Mouse (Mus musculus) thymus, adult 2 months (tissue): Measurements from ENCODE around the gene Ccdc117. TPM values are rescaled to one million over a fixed set of nuclear protein-coding genes. Genes with fewer than 3 reads are reported as not detected.

Experiments
- DNase-seq: peaks from one replicate; pipeline ENCODE4 v3.0.0; 2021
- H3K27ac ChIP-seq: fragments of 200-500 bp; 2 replicates; pipeline ENCODE4 v1.5.1; 2012; ENCODE audit warnings: low read length, control low read depth; ENCODE audit not compliant: control insufficient read depth, insufficient read depth
- H3K27me3 ChIP-seq: fragments of 200-500 bp; 2 replicates; pipeline ENCODE4 v1.6.1; 2012; ENCODE audit warnings: mild to moderate bottlenecking, low read length, moderate library complexity, mixed read lengths; ENCODE audit not compliant: control insufficient read depth, insufficient read depth
- H3K36me3 ChIP-seq: fragments of 200-500 bp; 2 replicates; pipeline ENCODE4 v1.6.1; 2012; ENCODE audit warnings: mild to moderate bottlenecking, low read length, moderate library complexity; ENCODE audit not compliant: control insufficient read depth, insufficient read depth
- H3K4me1 ChIP-seq: fragments of 200-500 bp; replicated peaks from 2 replicates; pipeline ENCODE4 v1.6.1; 2012; ENCODE audit warnings: low read length; ENCODE audit not compliant: control insufficient read depth, insufficient read depth
- H3K4me3 ChIP-seq: fragments of 200-500 bp; 2 replicates; pipeline ENCODE4 v1.5.1; 2012; ENCODE audit warnings: mild to moderate bottlenecking, low read length, control low read depth, moderate library complexity; ENCODE audit not compliant: control insufficient read depth, insufficient read depth
- CTCF ChIP-seq: fragments of 200-500 bp; IDR thresholded peaks from 2 replicates; pipeline ENCODE4 v1.5.1; 2012; ENCODE audit warnings: mild to moderate bottlenecking, control low read depth, low read length, moderate library complexity, borderline replicate concordance; ENCODE audit not compliant: control insufficient read depth, poor library complexity, insufficient read depth; ENCODE audit errors: extremely low read depth
- POLR2A ChIP-seq: fragments of 200-500 bp; IDR thresholded peaks from 2 replicates; pipeline ENCODE4 v1.6.1; 2012; ENCODE audit warnings: mild to moderate bottlenecking, low read length, control low read depth, moderate library complexity; ENCODE audit not compliant: control insufficient read depth, poor library complexity, insufficient read depth; ENCODE audit errors: extremely low read depth
- whole genome bisulfite sequencing: fragments of 180-500 bp; shearing (Covaris S2); methylation state at CpG from one replicate; pipeline ENCODE4 v1.1.7; 2018; 5-methylcytosine and 5-hydroxymethylcytosine counted together
- polyA plus RNA-seq: library from polyadenylated mRNA; depleted of rRNA; stranded (reverse); fragments of >200 nt; gene quantifications from 2 replicates; pipeline ENCODE4 v1.2.3, GENCODE M21; 2012

Ccdc117 gene
- polyA plus RNA-seq, 1 experiment = 12.2 TPM

DNA sequence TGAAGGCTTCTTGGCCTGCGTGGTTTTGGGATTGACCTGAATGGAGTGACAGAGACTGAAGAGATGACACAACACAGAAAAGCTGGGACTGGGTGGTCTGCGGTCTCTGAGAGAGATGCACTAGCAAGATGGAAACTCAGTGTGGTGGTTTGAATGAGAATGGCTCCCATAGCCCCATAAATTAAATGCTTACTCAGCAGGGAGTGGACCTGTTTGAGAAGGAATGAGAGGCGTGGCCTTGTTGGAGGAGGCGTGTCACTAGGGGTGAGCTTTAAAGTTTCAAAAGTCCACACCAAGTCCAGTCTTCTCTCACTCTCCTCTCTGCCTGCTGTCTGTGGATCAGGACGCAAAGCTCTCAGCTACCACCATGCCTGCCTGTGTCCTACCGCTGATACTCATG, 25.7 kb upstream of the Ccdc117 start:
- Histone ChIP-seq H3K4me1 (no peaks in the 10 kb centered on the region), H3K36me3 (no peaks in the 10 kb centered on the region), H3K4me3 (no peak overlapping the region), H3K27ac (no peak overlapping the region), H3K27me3 (no peaks in the 10 kb centered on the region)
- WGBS = 97% methylated on average over 6 of the region's 6 CpGs
- TF ChIP-seq POLR2A (no peak), CTCF (no peak)
- no peak for DNase-seq

DNA sequence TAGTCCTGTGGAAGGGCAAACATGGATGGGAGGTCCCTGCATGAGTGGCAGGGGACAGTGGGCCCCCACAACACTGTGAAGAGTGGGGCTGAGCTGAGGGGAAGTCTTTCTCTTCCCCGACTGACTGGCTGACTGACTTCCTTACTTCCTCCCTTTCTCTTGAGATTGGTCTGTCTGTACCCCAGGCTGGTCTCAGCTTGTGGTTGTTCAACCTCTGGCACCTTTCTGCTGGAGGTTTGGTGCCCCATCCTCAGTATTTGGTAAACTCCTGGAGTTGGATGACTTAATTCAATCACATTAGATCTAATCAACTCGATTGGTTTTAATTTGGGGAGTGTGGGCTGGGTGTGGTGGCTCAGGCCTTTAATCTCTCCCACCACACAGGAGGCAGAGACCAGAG, 24.5 kb upstream of the Ccdc117 start:
- H3K36me3 ChIP-seq = no peaks in the 10 kb centered on the region
- TF ChIP-seq POLR2A (no peak), CTCF (no peak)
- H3K27ac ChIP-seq = no peak overlapping the region
- H3K4me1 ChIP-seq = no peaks in the 10 kb centered on the region
- 35% methylated on average over 2 of the region's 2 CpGs for WGBS
- H3K27me3 ChIP-seq = no peaks in the 10 kb centered on the region
- DNase-seq = no peak
- no peak overlapping the region for H3K4me3 ChIP-seq

GRCm38 (mm10) chr11:5565596-5565995, 23.6 kb upstream of the Ccdc117 start:
- no peak overlapping the region for H3K4me3 ChIP-seq
- no peaks in the 10 kb centered on the region for H3K36me3 ChIP-seq
- no peak for DNase-seq
- no peaks in the 10 kb centered on the region for H3K4me1 ChIP-seq
- WGBS = 92% methylated on average over 3 of the region's 3 CpGs
- no peak overlapping the region for H3K27ac ChIP-seq
- no peaks in the 10 kb centered on the region for H3K27me3 ChIP-seq
- TF ChIP-seq POLR2A (no peak), CTCF (no peak)

- WGBS = 93% methylated on average over 6 of the region's 6 CpGs
- no peak for DNase-seq
- no peak overlapping the region for H3K27ac ChIP-seq
Observed at GRCm38 (mm10) chr11:5563898-5564297, 21.9 kb upstream of the Ccdc117 start.

DNA sequence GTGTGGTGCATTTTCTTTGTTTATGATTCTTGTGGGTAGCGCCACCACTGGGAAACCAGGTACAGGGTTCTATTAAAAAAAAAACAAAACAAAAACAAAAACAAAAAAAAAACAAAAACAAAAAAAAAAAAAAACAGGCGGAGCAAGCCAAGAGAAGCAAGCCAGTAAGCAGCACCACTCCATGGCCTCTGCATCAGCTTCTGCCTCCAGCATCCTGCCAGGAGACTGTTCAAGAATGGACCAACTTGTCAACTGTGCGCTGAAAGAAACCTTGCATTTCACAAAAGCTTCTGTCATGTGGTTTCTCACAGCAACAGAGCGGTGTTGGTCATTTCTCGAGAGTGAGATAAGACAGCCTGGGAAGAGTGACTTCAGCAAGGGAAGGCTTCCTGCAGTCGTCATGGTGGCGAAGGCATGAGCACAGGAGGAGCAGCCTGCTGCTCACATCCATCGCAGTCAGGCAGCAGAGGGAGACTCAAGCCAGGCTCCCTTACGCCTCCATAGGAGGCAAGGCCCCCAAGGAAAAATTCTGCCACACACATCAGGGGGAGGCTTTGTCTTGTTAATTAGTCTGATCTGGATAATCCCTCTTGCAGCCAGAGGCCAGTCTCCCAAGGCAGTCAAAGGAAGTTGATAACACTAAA, 20.8 kb upstream of the Ccdc117 start:
- DNase-seq = no peak
- no peaks in the 10 kb centered on the region for H3K27me3 ChIP-seq
- no peaks in the 10 kb centered on the region for H3K4me1 ChIP-seq
- no peaks in the 10 kb centered on the region for H3K36me3 ChIP-seq
- H3K4me3 ChIP-seq = no peak overlapping the region
- H3K27ac ChIP-seq = no peak overlapping the region
- TF ChIP-seq CTCF (no peak), POLR2A (no peak)
- WGBS = 82% methylated on average over 9 of the region's 9 CpGs

More at GRCm38 (mm10) chr11:5563898-5564297, 21.9 kb upstream of the Ccdc117 start:
- Histone ChIP-seq H3K4me3 (no peak overlapping the region), H3K27me3 (no peaks in the 10 kb centered on the region), H3K36me3 (no peaks in the 10 kb centered on the region), H3K4me1 (no peaks in the 10 kb centered on the region)
- TF ChIP-seq CTCF (no peak), POLR2A (no peak)

DNA sequence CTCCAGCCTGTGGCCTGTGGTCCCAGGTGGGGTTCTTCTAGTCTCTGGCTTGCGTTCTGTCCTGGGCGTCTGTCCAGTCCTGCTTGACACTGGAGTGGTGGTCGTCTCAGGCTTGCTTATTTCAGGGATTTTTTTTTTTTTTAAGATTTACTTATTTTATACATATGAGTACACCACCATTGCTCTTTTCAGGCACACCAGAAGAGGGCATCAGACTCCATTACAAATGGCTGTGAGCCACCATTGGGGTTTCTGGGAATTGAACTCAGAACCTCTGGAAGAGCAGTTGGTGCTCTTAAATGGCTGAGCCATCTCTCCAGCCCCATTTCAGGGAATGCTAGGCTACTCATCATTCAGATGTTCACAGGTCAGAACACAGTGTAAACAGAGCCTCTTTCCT, 18.3 kb upstream of the Ccdc117 start:
- no peak for TF ChIP-seq CTCF
- TF ChIP-seq POLR2A = no peak
- no peak overlapping the region for H3K27ac ChIP-seq
- H3K27me3 ChIP-seq = no peaks in the 10 kb centered on the region
- H3K4me1 ChIP-seq = no peaks in the 10 kb centered on the region
- no peaks in the 10 kb centered on the region for H3K36me3 ChIP-seq
- DNase-seq = no peak
- 56% methylated on average over 3 of the region's 3 CpGs for WGBS
- no peak overlapping the region for H3K4me3 ChIP-seq

DNA sequence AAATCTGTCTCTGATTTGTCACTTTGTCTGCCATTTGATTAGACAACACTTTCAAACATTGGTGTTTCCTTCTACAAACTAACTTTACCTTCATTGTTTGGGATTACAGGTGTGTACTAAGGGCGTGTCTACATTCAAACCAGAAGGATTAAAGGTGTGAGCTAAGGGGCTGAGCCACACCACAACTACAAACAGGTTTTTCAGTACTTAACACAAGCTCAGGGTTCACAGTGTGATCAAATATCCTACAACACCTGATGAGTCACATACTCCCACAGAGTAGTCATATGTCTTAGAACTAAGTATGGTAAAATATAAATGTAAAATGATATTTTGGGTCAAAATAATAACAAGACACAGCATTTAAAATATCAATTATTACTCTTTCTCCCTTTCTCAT, 9.9 kb upstream of the Ccdc117 start:
- no peaks in the 10 kb centered on the region for H3K36me3 ChIP-seq
- H3K27me3 ChIP-seq = no peaks in the 10 kb centered on the region
- H3K27ac ChIP-seq = no peak overlapping the region
- 93% methylated on average over 1 of the region's 1 CpGs for WGBS
- no peaks in the 10 kb centered on the region for H3K4me1 ChIP-seq
- DNase-seq = no peak
- no peak overlapping the region for H3K4me3 ChIP-seq
- TF ChIP-seq CTCF = no peak
- TF ChIP-seq POLR2A = no peak
